Mouse (Mus musculus): ENCODE measurements around the gene Ifnk. TPM values are rescaled to one million over a fixed set of nuclear protein-coding genes. Genes with fewer than 3 reads are reported as not detected.

Ifnk gene
- polyA plus RNA-seq (2015; fragmentation: Nextera tagmentation; extraction: Ambion mirVana): not detected in 2 replicates

DNA sequence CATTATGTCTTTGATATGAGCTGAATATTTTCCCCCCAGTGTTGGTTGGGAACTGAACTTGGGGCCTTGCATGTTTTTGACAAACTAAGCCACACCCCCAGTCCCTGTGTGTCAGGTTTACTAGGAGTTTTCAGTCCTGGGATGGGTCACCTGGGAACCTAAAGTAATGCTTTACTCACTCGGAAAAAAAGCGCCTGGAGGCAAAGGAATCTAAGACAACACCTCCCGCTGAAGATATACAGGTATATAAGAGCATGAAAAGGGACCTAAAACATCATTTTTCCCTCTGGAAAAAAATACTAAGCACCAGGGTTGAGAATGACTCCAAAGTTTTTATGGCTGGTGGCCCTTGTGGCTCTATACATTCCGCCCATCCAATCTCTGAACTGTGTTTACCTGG, at the start of gene Ifnk:
Gene Ifnk (plus strand): TSS at position 301 of the 400 bp plus-strand sequence.
- no peaks in the 10 kb centered on the region for H3K36me3 ChIP-seq (ENCODE audit: control insufficient read depth, insufficient read depth, low read length)
- ATAC-seq: no peak
- 86% methylated on average over 4 of the region's 4 CpGs for WGBS

GRCm38 (mm10) chr4:35105115-35105773, 46.6 kb upstream of the Ifnk start:
- no peak overlapping the region for H3K4me3 ChIP-seq (ENCODE audit: low read length)
- no peaks in the 10 kb centered on the region for H3K27me3 ChIP-seq (replicated peaks; ENCODE audit: control insufficient read depth, insufficient read depth, low read length)
- no peaks in the 10 kb centered on the region for H3K36me3 ChIP-seq (ENCODE audit: control insufficient read depth, insufficient read depth, low read length)
- no peak overlapping the region for H3K9ac ChIP-seq (ENCODE audit: low read depth, low read length)
- H3K4me1 ChIP-seq (ENCODE audit: control insufficient read depth, insufficient read depth, low read depth, low read length): peaks cover 3% of the 10 kb centered on the region
- no peak overlapping the region for H3K27ac ChIP-seq (ENCODE audit: low read depth, low read length)
- H3K9me3 ChIP-seq (ENCODE audit: control insufficient read depth, low read length): no peaks in the 10 kb centered on the region
- H3K4me2 ChIP-seq (ENCODE audit: low read length): no peak overlapping the region
- ATAC-seq: no peak
- 82% methylated on average over 14 of the region's 14 CpGs for WGBS

More for the DNA sequence above, at the start of gene Ifnk:
- H3K27me3 ChIP-seq (replicated peaks; ENCODE audit: control insufficient read depth, insufficient read depth, low read length): no peaks in the 10 kb centered on the region
- H3K27ac ChIP-seq (ENCODE audit: low read depth, low read length): no peak within 1 kb of the TSS
- no peak within 1 kb of the TSS for H3K9ac ChIP-seq (ENCODE audit: low read depth, low read length)
- H3K4me1 ChIP-seq (ENCODE audit: control insufficient read depth, insufficient read depth, low read depth, low read length): peaks cover 10% of the 10 kb centered on the region
- no peak within 1 kb of the TSS for H3K4me3 ChIP-seq (ENCODE audit: low read length)
- H3K9me3 ChIP-seq (ENCODE audit: control insufficient read depth, low read length): no peaks in the 10 kb centered on the region
- no peak within 1 kb of the TSS for H3K4me2 ChIP-seq (ENCODE audit: low read length)

DNA sequence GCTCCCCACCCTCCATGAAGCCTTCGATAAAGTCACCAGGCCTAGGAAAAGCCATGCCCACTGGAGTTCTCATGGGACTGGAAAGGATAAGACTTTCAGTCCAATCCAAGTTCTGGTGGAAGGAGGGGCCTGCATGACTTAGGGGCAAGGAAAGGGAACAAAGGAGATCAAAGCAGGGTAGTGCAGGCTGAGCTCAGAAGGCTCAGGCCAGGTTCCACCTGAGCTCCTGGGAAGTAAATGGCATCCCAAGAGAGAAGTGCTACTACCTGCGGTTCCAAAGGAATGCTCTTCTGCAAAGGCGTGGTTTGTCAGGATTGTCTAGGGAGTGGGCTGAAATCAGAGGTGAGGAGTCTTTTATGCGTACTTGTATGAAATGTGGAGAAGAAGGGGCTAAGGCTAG, 39.4 kb upstream of the Ifnk start:
- Histone ChIP-seq H3K27me3 (replicated peaks; ENCODE audit: control insufficient read depth, insufficient read depth, low read length) (no peaks in the 10 kb centered on the region), H3K4me2 (ENCODE audit: low read length) (no peak overlapping the region), H3K9ac (ENCODE audit: low read depth, low read length) (no peak overlapping the region), H3K9me3 (ENCODE audit: control insufficient read depth, low read length) (no peaks in the 10 kb centered on the region), H3K4me3 (ENCODE audit: low read length) (no peak overlapping the region), H3K36me3 (ENCODE audit: control insufficient read depth, insufficient read depth, low read length) (no peaks in the 10 kb centered on the region), H3K4me1 (ENCODE audit: control insufficient read depth, insufficient read depth, low read depth, low read length) (no peaks in the 10 kb centered on the region), H3K27ac (ENCODE audit: low read depth, low read length) (no peak overlapping the region)
- ATAC-seq: no peak
- 87% methylated on average over 4 of the region's 4 CpGs for WGBS

GRCm38 (mm10) chr4:35113516-35114248, 38.2 kb upstream of the Ifnk start:
- Histone ChIP-seq H3K27ac (ENCODE audit: low read depth, low read length) (no peak overlapping the region), H3K36me3 (ENCODE audit: control insufficient read depth, insufficient read depth, low read length) (no peaks in the 10 kb centered on the region), H3K9me3 (ENCODE audit: control insufficient read depth, low read length) (no peaks in the 10 kb centered on the region), H3K4me1 (ENCODE audit: control insufficient read depth, insufficient read depth, low read depth, low read length) (no peaks in the 10 kb centered on the region), H3K27me3 (replicated peaks; ENCODE audit: control insufficient read depth, insufficient read depth, low read length) (no peaks in the 10 kb centered on the region), H3K9ac (ENCODE audit: low read depth, low read length) (no peak overlapping the region), H3K4me3 (ENCODE audit: low read length) (no peak overlapping the region), H3K4me2 (ENCODE audit: low read length) (no peak overlapping the region)
- 80% methylated on average over 13 of the region's 13 CpGs for WGBS
- ATAC-seq: no peak

GRCm38 (mm10) chr4:35114950-35115349, 36.9 kb upstream of the Ifnk start:
- WGBS: 77% methylated on average over 2 of the region's 2 CpGs

DNA sequence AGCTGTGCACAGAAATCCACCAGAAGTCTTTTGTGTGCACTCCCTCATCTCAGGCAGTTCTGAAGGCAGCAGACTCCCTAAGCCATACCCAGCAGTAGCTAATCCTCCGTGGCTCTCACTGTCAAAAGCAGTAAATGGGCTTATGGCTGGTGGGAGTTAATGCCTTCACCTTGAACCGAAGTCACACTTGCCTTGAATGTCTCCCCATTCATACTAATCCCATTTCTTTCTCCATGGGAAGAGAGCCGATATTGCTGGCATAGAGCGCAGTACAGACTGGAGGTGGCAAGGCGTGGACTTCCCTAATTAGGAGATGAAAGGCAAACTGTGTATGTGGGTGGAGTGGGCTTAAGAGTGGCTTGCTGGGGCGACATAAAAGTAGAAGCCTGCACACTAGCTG, 35.9 kb upstream of the Ifnk start:
- 66% methylated on average over 6 of the region's 6 CpGs for WGBS
- Histone ChIP-seq H3K4me3 (ENCODE audit: low read length) (no peak overlapping the region), H3K9me3 (ENCODE audit: control insufficient read depth, low read length) (no peaks in the 10 kb centered on the region), H3K27me3 (replicated peaks; ENCODE audit: control insufficient read depth, insufficient read depth, low read length) (no peaks in the 10 kb centered on the region), H3K36me3 (ENCODE audit: control insufficient read depth, insufficient read depth, low read length) (no peaks in the 10 kb centered on the region), H3K27ac (ENCODE audit: low read depth, low read length) (no peak overlapping the region), H3K9ac (ENCODE audit: low read depth, low read length) (no peak overlapping the region), H3K4me2 (ENCODE audit: low read length) (no peak overlapping the region), H3K4me1 (ENCODE audit: control insufficient read depth, insufficient read depth, low read depth, low read length) (no peaks in the 10 kb centered on the region)
- ATAC-seq: no peak

More at GRCm38 (mm10) chr4:35114950-35115349, 36.9 kb upstream of the Ifnk start:
- Histone ChIP-seq H3K36me3 (ENCODE audit: control insufficient read depth, insufficient read depth, low read length) (no peaks in the 10 kb centered on the region), H3K9ac (ENCODE audit: low read depth, low read length) (no peak overlapping the region), H3K4me3 (ENCODE audit: low read length) (no peak overlapping the region), H3K4me2 (ENCODE audit: low read length) (no peak overlapping the region), H3K27ac (ENCODE audit: low read depth, low read length) (no peak overlapping the region), H3K4me1 (ENCODE audit: control insufficient read depth, insufficient read depth, low read depth, low read length) (no peaks in the 10 kb centered on the region), H3K27me3 (replicated peaks; ENCODE audit: control insufficient read depth, insufficient read depth, low read length) (no peaks in the 10 kb centered on the region), H3K9me3 (ENCODE audit: control insufficient read depth, low read length) (no peaks in the 10 kb centered on the region)
- ATAC-seq: no peak

GRCm38 (mm10) chr4:35117144-35117543, 34.7 kb upstream of the Ifnk start:
- ATAC-seq: no peak
- H3K4me3 ChIP-seq (ENCODE audit: low read length): no peak overlapping the region

DNA sequence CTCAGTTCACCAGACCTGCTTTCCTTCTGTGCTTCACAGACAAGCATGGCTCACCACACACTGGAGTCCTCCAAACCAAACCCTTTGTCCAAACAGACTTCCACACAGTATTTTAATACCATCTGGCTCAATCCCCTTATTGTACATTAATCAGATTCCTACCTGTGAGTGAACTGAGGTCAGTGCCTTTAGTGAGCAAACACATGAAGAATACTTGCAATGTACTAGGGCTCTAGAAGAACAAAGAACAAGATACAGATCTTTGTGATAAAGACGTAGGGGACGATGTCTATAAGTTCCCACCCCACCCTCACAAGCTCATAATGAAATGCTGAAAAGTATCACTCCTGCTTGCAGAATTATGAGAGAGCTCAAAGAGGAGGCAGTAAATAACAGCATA, 33.0 kb upstream of the Ifnk start:
- H3K36me3 ChIP-seq (ENCODE audit: control insufficient read depth, insufficient read depth, low read length): no peaks in the 10 kb centered on the region
- ATAC-seq: no peak
- no peak overlapping the region for H3K9ac ChIP-seq (ENCODE audit: low read depth, low read length)
- no peak overlapping the region for H3K4me2 ChIP-seq (ENCODE audit: low read length)
- no peaks in the 10 kb centered on the region for H3K27me3 ChIP-seq (replicated peaks; ENCODE audit: control insufficient read depth, insufficient read depth, low read length)
- H3K9me3 ChIP-seq (ENCODE audit: control insufficient read depth, low read length): no peaks in the 10 kb centered on the region
- H3K4me3 ChIP-seq (ENCODE audit: low read length): no peak overlapping the region
- H3K27ac ChIP-seq (ENCODE audit: low read depth, low read length): no peak overlapping the region
- WGBS: 84% methylated on average over 2 of the region's 2 CpGs
- no peaks in the 10 kb centered on the region for H3K4me1 ChIP-seq (ENCODE audit: control insufficient read depth, insufficient read depth, low read depth, low read length)

More at GRCm38 (mm10) chr4:35117144-35117543, 34.7 kb upstream of the Ifnk start:
- no peak overlapping the region for H3K27ac ChIP-seq (ENCODE audit: low read depth, low read length)
- no peaks in the 10 kb centered on the region for H3K36me3 ChIP-seq (ENCODE audit: control insufficient read depth, insufficient read depth, low read length)
- no peak overlapping the region for H3K4me2 ChIP-seq (ENCODE audit: low read length)
- H3K9ac ChIP-seq (ENCODE audit: low read depth, low read length): no peak overlapping the region
- H3K9me3 ChIP-seq (ENCODE audit: control insufficient read depth, low read length): no peaks in the 10 kb centered on the region
- no peaks in the 10 kb centered on the region for H3K27me3 ChIP-seq (replicated peaks; ENCODE audit: control insufficient read depth, insufficient read depth, low read length)
- 89% methylated on average over 3 of the region's 3 CpGs for WGBS
- H3K4me1 ChIP-seq (ENCODE audit: control insufficient read depth, insufficient read depth, low read depth, low read length): no peaks in the 10 kb centered on the region

- no peak for ATAC-seq
- Histone ChIP-seq H3K36me3 (ENCODE audit: control insufficient read depth, insufficient read depth, low read length) (no peaks in the 10 kb centered on the region), H3K4me3 (ENCODE audit: low read length) (no peak overlapping the region), H3K9ac (ENCODE audit: low read depth, low read length) (no peak overlapping the region), H3K27ac (ENCODE audit: low read depth, low read length) (no peak overlapping the region), H3K9me3 (ENCODE audit: control insufficient read depth, low read length) (no peaks in the 10 kb centered on the region), H3K4me2 (ENCODE audit: low read length) (no peak overlapping the region), H3K4me1 (ENCODE audit: control insufficient read depth, insufficient read depth, low read depth, low read length) (peaks cover 2% of the 10 kb centered on the region), H3K27me3 (replicated peaks; ENCODE audit: control insufficient read depth, insufficient read depth, low read length) (no peaks in the 10 kb centered on the region)
- WGBS: 73% methylated on average over 4 of the region's 4 CpGs
Measured at GRCm38 (mm10) chr4:35120159-35120558, 31.7 kb upstream of the Ifnk start.
